Mouse (Mus musculus): ENCODE data around the gene Tmem100. TPM values are rescaled to one million over a fixed set of nuclear protein-coding genes. Genes with fewer than 3 reads are reported as not detected.

Tmem100 gene
- total RNA-seq (2023) = not detected

DNA sequence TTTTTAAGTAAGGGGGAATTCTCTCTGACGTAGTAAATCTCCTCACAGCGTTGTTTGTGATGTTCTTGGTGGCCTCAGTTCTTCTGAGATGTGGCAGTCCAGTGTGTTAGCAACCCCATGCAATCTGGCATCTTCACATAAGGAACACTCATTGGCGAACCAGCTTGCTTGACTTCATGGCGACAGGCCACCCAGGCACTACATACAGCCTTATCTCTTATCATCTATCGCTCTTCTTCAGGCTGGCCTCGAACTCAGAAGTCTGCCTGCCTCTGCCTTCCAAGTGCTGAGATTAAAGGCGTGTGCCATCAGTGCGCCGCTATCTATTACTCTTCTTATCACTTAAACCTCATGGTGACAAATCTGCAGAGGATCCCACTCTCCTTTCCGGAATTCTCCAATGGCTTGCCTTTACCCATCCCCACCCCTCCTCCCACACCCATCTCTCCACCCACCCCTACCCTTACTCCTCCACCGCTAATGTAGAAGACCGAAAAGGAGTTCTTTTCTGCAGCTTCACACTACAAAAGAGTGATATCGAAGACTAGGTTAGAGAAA lies at the start of gene Tmem100:
Tmem100 (plus strand) TSS at position 508 of the 558 bp plus-strand sequence.

DNA sequence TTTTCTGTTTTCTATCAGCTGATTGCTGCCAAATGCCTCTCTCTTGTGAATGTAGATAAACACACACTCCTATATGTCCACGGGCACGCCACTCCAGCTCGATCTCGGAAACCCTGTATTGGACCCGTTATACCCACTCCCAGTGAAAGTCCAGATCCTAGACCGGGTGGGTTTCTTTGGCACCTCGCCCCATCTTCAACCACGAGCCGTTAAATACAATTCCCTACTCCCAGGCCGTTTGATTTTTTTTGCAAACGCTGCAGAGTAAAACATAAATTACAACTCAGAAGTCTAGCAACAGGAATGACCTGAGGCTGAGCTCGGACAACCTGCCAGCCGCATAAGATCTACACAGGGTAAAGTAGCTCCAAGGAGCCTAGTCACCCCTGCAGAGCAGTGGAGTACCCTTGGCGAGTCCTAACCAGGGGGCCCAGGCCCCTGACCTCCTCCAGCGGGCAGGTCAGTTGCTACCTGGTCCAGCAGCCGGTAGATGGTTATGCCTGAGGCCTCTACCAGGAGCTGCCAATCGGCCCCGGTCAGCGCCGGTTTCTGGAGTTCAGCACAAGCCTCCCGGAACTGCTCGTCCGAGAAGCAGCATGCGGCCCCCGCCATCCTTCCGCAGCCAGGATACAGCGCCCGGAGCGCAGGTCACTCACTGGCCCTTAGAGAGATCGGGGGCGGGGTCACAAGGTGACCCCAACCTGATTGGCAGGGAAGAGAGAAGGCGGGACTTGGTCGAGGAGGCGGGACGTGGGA lies 27.7 kb upstream of the Tmem100 start, which contains the start of gene Pctp:
Pctp (minus strand) TSS at position 664 of the 756 bp plus-strand sequence.

Other genes starting within 250 kb of the Tmem100 start
- gene Pctp, start 27.5 kb upstream of the Tmem100 start, total RNA-seq (2023) = 1 to 10 TPM; 4.0 to 5.7 TPM
- 1 to 10 TPM; 1.2 to 1.9 TPM for gene Gm45716, start 157.3 kb downstream of the Tmem100 start, total RNA-seq (2023)
- gene Mmd, start 219.1 kb downstream of the Tmem100 start, total RNA-seq (2023) = 10 to 100 TPM; 32.8 to 33.2 TPM

Data from T-cell, adult 66 days (primary cell).